Mouse (Mus musculus) testis, adult 2 months (tissue): ENCODE data around the gene Sec16a. TPM values are rescaled to one million over a fixed set of nuclear protein-coding genes. Genes with fewer than 3 reads are reported as not detected.

Source experiments
- H3K27ac ChIP-seq: fragments of 200-500 bp; 2 replicates; pipeline ENCODE4 v1.5.1; 2012; ENCODE audit warnings: low read depth, low read length; ENCODE audit not compliant: control insufficient read depth, insufficient read depth
- H3K27me3 ChIP-seq: fragments of 200-500 bp; 2 replicates; pipeline ENCODE4 v1.6.1; 2012; ENCODE audit warnings: mild to moderate bottlenecking, low read length, moderate library complexity; ENCODE audit not compliant: control insufficient read depth, insufficient read depth
- H3K36me3 ChIP-seq: fragments of 200-500 bp; 2 replicates; pipeline ENCODE4 v1.6.1; 2012; ENCODE audit warnings: mild to moderate bottlenecking, low read length; ENCODE audit not compliant: control insufficient read depth, insufficient read depth
- H3K4me1 ChIP-seq: fragments of 200-500 bp; 2 replicates; pipeline ENCODE4 v1.6.1; 2012; ENCODE audit warnings: low read length; ENCODE audit not compliant: control insufficient read depth, insufficient read depth
- H3K4me3 ChIP-seq: fragments of 200-500 bp; 2 replicates; pipeline ENCODE4 v1.5.1; 2012; ENCODE audit warnings: low read depth, mild to moderate bottlenecking, low read length, moderate library complexity, mixed read lengths; ENCODE audit not compliant: control insufficient read depth
- CTCF ChIP-seq: fragments of 200-500 bp; IDR thresholded peaks from 2 replicates; pipeline ENCODE4 v1.5.1; 2012; ENCODE audit warnings: low read depth, mild to moderate bottlenecking, inconsistent platforms, low read length, moderate library complexity; ENCODE audit not compliant: control insufficient read depth, insufficient read depth, insufficient replicate concordance
- POLR2A ChIP-seq: fragments of 200-500 bp; IDR thresholded peaks from 2 replicates; pipeline ENCODE4 v1.6.1; 2012; ENCODE audit warnings: low read depth, mild to moderate bottlenecking, inconsistent platforms, low read length, moderate library complexity; ENCODE audit not compliant: control insufficient read depth
- polyA plus RNA-seq: library from polyadenylated mRNA; depleted of rRNA; stranded (reverse); fragments of >200 nt; gene quantifications from 2 replicates; pipeline ENCODE4 v1.2.3, GENCODE M21; 2012; rRNA removed

Sec16a gene
- polyA plus RNA-seq, result 58.1 and 58.6 TPM in 2 replicates

DNA sequence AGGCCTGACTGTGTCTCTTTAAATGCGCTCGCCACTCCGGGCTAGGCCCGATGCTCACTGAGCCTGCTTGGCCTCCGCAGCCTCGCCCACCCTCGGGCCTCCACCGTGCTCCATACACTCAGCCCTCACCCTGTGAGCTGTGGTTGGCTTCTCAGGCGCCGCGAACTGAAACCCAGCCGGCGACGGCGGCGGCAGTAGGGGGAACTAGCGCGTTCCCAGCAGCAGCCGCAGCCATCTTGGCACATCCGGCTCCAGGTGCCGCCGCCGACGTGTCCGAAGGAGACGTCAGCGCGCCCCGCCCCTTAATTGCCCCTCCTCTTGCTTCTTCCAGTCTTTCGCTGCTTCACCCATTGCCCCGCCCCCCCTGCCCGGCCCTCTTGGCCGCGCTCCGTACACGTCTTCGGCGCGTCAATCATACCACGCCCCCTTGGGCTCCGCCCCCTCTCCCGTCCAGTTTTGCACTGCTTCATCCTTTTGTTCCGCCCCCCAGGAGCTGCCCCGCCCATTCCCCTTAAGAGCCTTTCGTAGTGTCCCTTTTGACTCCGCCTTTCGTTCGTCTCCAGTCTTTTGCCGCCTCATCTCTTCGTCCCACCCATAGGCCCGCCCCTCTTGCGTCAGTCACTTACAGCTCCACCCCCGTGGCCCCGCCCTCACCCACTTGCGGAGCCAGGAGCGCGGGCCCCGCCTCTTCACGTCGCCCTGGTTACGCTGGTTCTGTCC, at the start of gene Sec16a:
TSS of gene Sec16a (minus strand) at position 271 of the 720 bp plus-strand sequence.
- H3K4me1 ChIP-seq, result peaks cover 4% of the 10 kb centered on the region
- H3K27me3 ChIP-seq, result no peaks in the 10 kb centered on the region
- peak within 1 kb of the TSS; percentile 81 for H3K4me3 ChIP-seq
- TF ChIP-seq CTCF, result no peak
- peak; percentile 57; the same call in 1 of the 2 replicates for TF ChIP-seq POLR2A
- peaks cover 2% of the 10 kb centered on the region; the same call in 1 of the 2 replicates for H3K36me3 ChIP-seq
- H3K27ac ChIP-seq, result peak within 1 kb of the TSS; percentile 96

DNA sequence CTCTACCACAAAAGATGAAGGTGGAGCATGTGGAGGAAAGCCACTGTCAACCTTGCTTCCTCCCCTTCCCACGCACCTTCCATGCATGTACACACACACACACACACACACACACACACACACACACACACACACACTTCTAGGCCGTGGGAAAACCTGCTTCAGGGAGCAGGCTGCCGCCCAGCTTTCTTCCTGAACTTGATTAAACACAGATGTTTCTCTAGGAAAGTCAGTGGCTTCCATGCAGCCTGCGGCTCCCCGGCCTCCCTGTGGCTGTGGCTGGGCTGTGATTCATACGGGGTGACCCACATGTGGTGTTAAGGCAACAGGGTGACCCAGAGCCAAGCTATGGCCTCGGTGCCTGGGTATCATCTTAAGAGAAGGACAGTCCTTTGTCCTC, 49.4 kb upstream of the Sec16a start:
- H3K36me3 ChIP-seq, result no peaks in the 10 kb centered on the region

DNA sequence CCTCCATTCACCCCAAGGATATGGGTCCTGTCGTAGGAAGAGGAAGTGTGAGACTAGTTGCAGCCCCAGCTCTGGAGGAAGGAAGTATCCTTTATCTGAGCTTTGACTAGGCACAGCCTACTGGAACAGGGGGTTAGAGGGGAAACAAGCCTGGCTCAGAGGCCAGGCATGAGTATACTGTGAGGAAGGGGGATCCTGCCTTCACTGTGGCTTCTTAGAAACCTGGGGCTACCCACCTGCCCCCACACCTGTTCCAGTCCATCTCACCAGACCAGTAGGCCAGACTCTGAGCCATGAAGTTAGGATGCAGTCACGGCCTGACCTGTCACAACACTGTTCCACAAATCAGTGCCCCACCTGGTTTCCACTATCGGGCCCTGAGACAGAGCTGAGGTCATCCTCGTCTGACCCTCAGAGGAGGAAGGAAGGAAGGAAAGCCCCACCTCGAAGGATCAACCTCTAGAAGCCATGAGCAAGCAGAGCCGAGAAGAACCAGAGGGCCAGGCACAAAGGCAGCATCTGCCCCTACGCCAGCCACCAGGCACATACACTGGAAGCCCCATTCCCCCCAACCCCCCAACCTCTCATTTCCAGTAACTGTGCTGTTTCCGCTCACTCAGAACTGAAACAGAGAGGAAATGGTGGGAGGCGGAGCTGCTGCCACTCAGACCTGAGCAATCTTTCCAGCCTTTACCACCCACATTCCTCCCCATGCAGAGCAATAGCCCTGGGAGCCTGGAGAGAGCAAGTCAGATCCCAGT, 48.2 kb upstream of the Sec16a start:
- no peaks in the 10 kb centered on the region for H3K27me3 ChIP-seq
- H3K4me1 ChIP-seq, result no peaks in the 10 kb centered on the region; the same call in 1 of the 2 replicates
- H3K27ac ChIP-seq, result no peak overlapping the region; the same call in 1 of the 2 replicates
- TF ChIP-seq POLR2A (no peak), CTCF (no peak)
- H3K4me3 ChIP-seq, result no peak overlapping the region
- H3K36me3 ChIP-seq, result no peaks in the 10 kb centered on the region

More for the DNA sequence above, 49.4 kb upstream of the Sec16a start:
- Histone ChIP-seq H3K27ac (no peak overlapping the region), H3K4me1 (no peaks in the 10 kb centered on the region; the same call in 1 of the 2 replicates), H3K4me3 (no peak overlapping the region), H3K27me3 (no peaks in the 10 kb centered on the region)
- TF ChIP-seq CTCF, result no peak
- TF ChIP-seq POLR2A, result no peak

DNA sequence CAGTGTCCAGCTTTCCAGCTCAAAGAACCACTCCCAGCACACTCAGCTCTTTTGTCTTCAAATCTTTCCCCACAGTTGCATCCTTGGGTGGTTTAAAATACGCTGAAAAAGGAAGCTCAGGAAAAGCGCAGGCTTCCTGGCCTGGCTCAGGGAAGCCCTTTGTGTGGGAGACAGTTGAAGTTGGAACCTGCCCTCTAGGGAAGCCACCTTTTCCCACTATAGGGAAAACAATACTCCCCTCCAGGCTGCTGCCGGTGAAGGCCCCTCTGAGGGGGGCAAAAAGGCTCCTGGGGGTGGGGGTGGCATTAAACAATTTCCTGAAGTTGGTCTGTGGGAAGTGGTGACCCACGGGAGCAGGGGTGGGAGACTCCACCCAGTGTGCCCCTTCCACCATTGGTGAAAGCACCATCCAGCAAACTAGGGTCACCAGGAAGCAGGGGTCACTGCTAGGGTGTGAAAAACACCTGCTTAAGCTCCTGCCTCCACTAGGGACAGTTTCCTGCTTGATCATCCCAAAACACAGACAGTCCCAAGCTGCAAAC, 45.8 kb upstream of the Sec16a start:
- Histone ChIP-seq H3K36me3 (no peaks in the 10 kb centered on the region), H3K4me1 (no peaks in the 10 kb centered on the region)

DNA sequence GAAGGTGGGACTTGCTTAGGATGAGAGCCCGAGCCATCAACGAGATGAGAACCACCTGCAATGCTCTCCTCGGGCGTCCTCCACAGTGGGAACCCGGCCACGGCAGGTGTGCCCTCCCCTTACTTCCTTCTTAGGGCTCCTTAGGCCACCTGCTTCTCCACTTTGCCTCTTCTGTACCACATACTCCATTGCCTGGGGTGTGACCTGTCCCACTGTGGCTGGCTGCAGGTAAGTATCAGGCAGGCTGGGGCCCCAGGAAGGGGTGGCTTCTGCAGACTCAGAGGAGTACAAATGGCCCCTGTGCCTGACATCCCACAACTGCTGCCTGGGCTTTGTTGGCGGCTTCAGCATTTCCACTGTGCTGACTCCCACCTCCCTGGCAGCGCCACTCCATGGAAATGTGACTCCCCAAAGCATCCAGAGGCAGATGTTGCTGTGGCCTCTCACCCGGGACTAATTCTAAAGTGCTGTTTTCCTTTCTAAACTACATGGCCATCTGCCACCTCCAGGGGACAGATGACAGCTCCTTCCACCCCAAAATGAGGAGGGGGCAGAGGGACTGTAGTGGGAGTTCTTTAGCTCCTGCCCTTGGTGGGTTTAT, 43.6 kb upstream of the Sec16a start:
- H3K4me1 ChIP-seq, result no peaks in the 10 kb centered on the region
- H3K4me3 ChIP-seq, result no peak overlapping the region
- H3K27ac ChIP-seq, result no peak overlapping the region
- TF ChIP-seq POLR2A, result no peak
- no peak for TF ChIP-seq CTCF
- H3K27me3 ChIP-seq, result no peaks in the 10 kb centered on the region
- H3K36me3 ChIP-seq, result no peaks in the 10 kb centered on the region

More for the DNA sequence above, 45.8 kb upstream of the Sec16a start:
- TF ChIP-seq CTCF (no peak), POLR2A (no peak)
- H3K4me3 ChIP-seq, result no peak overlapping the region
- no peaks in the 10 kb centered on the region for H3K27me3 ChIP-seq
- H3K27ac ChIP-seq, result no peak overlapping the region

DNA sequence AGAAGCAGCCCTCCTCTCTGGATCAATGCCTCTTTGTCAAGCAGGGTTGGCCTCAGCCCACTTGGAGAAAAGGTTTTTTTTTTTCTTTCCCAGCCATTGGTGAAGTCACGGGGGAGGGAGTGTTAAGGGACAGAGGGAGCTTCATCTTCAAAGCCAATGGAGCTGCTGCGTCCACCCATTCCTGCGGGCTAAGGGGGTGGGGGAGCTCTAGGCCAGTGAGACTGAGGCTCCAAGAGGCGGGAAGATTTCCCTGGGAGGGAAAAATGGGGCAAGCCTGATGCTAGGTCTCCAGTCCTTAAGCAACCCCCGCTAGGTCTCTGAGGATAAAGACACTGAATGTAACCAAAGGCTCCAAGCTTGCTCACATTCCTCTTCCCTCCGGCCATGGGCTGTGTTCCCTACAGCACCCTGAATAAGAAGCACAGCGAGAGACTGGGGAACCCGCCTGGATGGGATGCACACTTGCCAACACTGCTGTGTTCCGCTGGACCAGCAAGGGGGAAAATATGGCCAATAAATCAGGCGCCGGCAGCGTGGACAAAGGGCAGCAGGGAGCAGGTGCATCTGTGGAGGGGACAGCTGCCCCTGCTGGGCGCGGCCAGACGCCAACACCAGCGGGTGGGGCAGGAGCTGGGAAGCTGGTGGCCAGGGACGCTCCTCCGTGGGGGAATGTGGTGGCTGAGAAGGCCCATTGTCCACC, 42.5 kb upstream of the Sec16a start:
- TF ChIP-seq CTCF (no peak), POLR2A (no peak)
- H3K27me3 ChIP-seq, result no peaks in the 10 kb centered on the region
- no peak overlapping the region for H3K4me3 ChIP-seq
- H3K4me1 ChIP-seq, result no peaks in the 10 kb centered on the region
- H3K36me3 ChIP-seq, result no peaks in the 10 kb centered on the region
- H3K27ac ChIP-seq, result no peak overlapping the region
